Mouse (Mus musculus): ENCODE measurements around the gene Mpnd. TPM values are rescaled to one million over a fixed set of nuclear protein-coding genes. Genes with fewer than 3 reads are reported as not detected.

Mpnd gene
- polyA plus RNA-seq, 2 experiments from 2014 or later: 22.9 to 23.8 TPM

GRCm38 (mm10) chr17:56020400-56021084 is 15.0 kb downstream of the Mpnd start:
- no peak for ATAC-seq

GRCm38 (mm10) chr17:56021161-56021910 is 15.8 kb downstream of the Mpnd start:
- ATAC-seq: peak; percentile 80

- peak; percentile 32 for ATAC-seq
Measured at GRCm38 (mm10) chr17:56022131-56022988, 16.8 kb downstream of the Mpnd start.

GRCm38 (mm10) chr17:56022989-56023290 is 17.4 kb downstream of the Mpnd start:
- ATAC-seq: no peak

GRCm38 (mm10) chr17:56023386-56023785 is 17.9 kb downstream of the Mpnd start:
- peak; percentile 31 for ATAC-seq

GRCm38 (mm10) chr17:56024476-56024875 is 19.0 kb downstream of the Mpnd start:
- no peak for ATAC-seq

GRCm38 (mm10) chr17:56024931-56025330 is 19.4 kb downstream of the Mpnd start:
- no peak for ATAC-seq

- no peak for ATAC-seq
Measured at GRCm38 (mm10) chr17:56026303-56026702, 20.8 kb downstream of the Mpnd start.

GRCm38 (mm10) chr17:56026881-56027280 is 21.4 kb downstream of the Mpnd start:
- no peak for ATAC-seq

- ATAC-seq: no peak
Measured at GRCm38 (mm10) chr17:56027801-56028441, 22.4 kb downstream of the Mpnd start.

- ATAC-seq: no peak
Measured at GRCm38 (mm10) chr17:56030238-56030870, 24.8 kb downstream of the Mpnd start.

- no peak for ATAC-seq
Measured at GRCm38 (mm10) chr17:56030919-56031318, 25.4 kb downstream of the Mpnd start.

GRCm38 (mm10) chr17:56031431-56031830 is 25.9 kb downstream of the Mpnd start:
- ATAC-seq: no peak

GRCm38 (mm10) chr17:56032127-56032733 is 26.7 kb downstream of the Mpnd start:
- ATAC-seq: no peak

- ATAC-seq: no peak
Measured at GRCm38 (mm10) chr17:56032831-56033230, 27.3 kb downstream of the Mpnd start.

GRCm38 (mm10) chr17:56034040-56034725 is 28.7 kb downstream of the Mpnd start:
- peak; percentile 41 for ATAC-seq

- no peak for ATAC-seq
Measured at GRCm38 (mm10) chr17:56034726-56035100, 29.2 kb downstream of the Mpnd start.

GRCm38 (mm10) chr17:56035216-56035615 is 29.7 kb downstream of the Mpnd start:
- ATAC-seq: no peak

- ATAC-seq: peak; percentile 68
Measured at GRCm38 (mm10) chr17:56036176-56036900, 30.8 kb downstream of the Mpnd start, which contains the start of gene Sh3gl1. Sh3gl1 (minus strand) TSS chr17:56036635.

- no peak for ATAC-seq
Measured at GRCm38 (mm10) chr17:56036901-56037287, 31.4 kb downstream of the Mpnd start.
